Mouse (Mus musculus) embryonic facial prominence, embryonic 12.5 days (tissue): ENCODE measurements around the gene Gm49601. TPM values are rescaled to one million over a fixed set of nuclear protein-coding genes. Genes with fewer than 3 reads are reported as not detected.

ENCODE experiments used
- ATAC-seq: fragments of 200-750 bp; cut with Nextera tagmentation; 2 replicates; pipeline ENCODE4 v1.8.0; 2017; ENCODE audit not compliant: insufficient number of reproducible peaks, insufficient read depth, low FRiP score, low TSS enrichment
- H3K27ac ChIP-seq: fragments of 300-500 bp; sonication (generic); 2 replicates; pipeline ENCODE4 v1.5.1; 2016; ENCODE audit warnings: mild to moderate bottlenecking
- H3K27me3 ChIP-seq: fragments of 300-500 bp; sonication (generic); 2 replicates; pipeline ENCODE4 v1.6.1; 2016; ENCODE audit warnings: mild to moderate bottlenecking, moderate library complexity
- H3K36me3 ChIP-seq: fragments of 300-500 bp; sonication (generic); 2 replicates; pipeline ENCODE4 v1.6.1; 2016; ENCODE audit warnings: mild to moderate bottlenecking
- H3K4me1 ChIP-seq: fragments of 300-500 bp; sonication (generic); 2 replicates; pipeline ENCODE4 v1.6.1; 2016
- H3K4me2 ChIP-seq: fragments of 300-500 bp; sonication (generic); replicated peaks from 2 replicates; pipeline ENCODE4 v1.6.1; 2016; ENCODE audit warnings: mild to moderate bottlenecking, moderate library complexity
- H3K4me3 ChIP-seq: fragments of 300-500 bp; sonication (generic); 2 replicates; pipeline ENCODE4 v1.5.1; 2016; ENCODE audit warnings: mild to moderate bottlenecking
- H3K9ac ChIP-seq: fragments of 300-500 bp; sonication (generic); 2 replicates; pipeline ENCODE4 v1.6.1; 2016; ENCODE audit warnings: mild to moderate bottlenecking, moderate library complexity
- H3K9me3 ChIP-seq: fragments of 300-500 bp; sonication (generic); 2 replicates; pipeline ENCODE4 v1.6.1; 2016; ENCODE audit warnings: mild to moderate bottlenecking, moderate library complexity
- WGBS: fragments of 180-500 bp; shearing (Covaris S2); methylation state at CpG from one replicate; pipeline ENCODE4 v1.1.7; 2016; 5-methylcytosine and 5-hydroxymethylcytosine counted together
- polyA plus RNA-seq: library from polyadenylated mRNA; unstranded; fragments of >200 nt; fragmentation: Nextera tagmentation; extraction: Ambion mirVana; gene quantifications from 2 replicates; pipeline ENCODE4 v1.2.1, GENCODE M21; 2016

Gm49601 gene
- polyA plus RNA-seq, 1 experiment from 2014 or later, result 10.4 TPM

GRCm38 (mm10) chr16:18577071-18577470 is 49.2 kb downstream of the Gm49601 start:
- H3K9me3 ChIP-seq, result no peaks in the 10 kb centered on the region
- no peak overlapping the region for H3K4me3 ChIP-seq
- H3K27me3 ChIP-seq, result peaks cover 37% of the 10 kb centered on the region
- no peak for ATAC-seq
- WGBS, result 37% methylated on average over 3 of the region's 3 CpGs
- no peak overlapping the region for H3K9ac ChIP-seq
- H3K27ac ChIP-seq, result no peak overlapping the region
- no peak overlapping the region for H3K4me2 ChIP-seq
- H3K36me3 ChIP-seq, result no peaks in the 10 kb centered on the region
- H3K4me1 ChIP-seq, result peaks cover 27% of the 10 kb centered on the region

DNA sequence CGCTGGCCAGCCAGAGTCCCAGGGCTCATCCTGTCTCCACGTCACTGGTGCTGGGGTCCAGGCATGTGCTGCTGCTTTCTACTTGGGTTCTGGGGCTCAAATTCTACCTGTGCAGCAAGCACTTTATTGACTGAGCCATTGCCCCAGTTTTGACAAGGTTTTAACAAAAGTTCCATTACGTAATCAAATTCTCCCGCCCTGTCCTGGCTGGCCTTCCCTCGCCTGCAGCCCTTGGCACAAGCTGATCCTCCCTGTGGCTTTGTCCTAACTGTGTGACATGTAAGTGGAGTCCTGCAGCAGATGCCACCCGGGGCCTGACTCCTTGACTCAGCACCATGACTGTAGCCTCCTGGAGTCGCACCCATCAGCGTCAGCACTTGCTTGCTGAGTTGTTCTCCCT is 52.0 kb downstream of the Gm49601 start:
- peaks cover 9% of the 10 kb centered on the region for H3K27me3 ChIP-seq
- 69% methylated on average over 8 of the region's 8 CpGs for WGBS
- no peak overlapping the region for H3K9ac ChIP-seq
- H3K27ac ChIP-seq, result no peak overlapping the region
- H3K4me1 ChIP-seq, result peaks cover 16% of the 10 kb centered on the region
- no peak overlapping the region for H3K4me2 ChIP-seq
- no peaks in the 10 kb centered on the region for H3K36me3 ChIP-seq
- no peak overlapping the region for H3K4me3 ChIP-seq
- no peak for ATAC-seq
- H3K9me3 ChIP-seq, result no peaks in the 10 kb centered on the region

Other genes starting within 250 kb of the Gm49601 start
- gene Txnrd2, start 200.0 kb downstream of the Gm49601 start, polyA plus RNA-seq, result 15.7 and 19.8 TPM in 2 replicates
- 56.1 and 59.7 TPM in 2 replicates for gene Comt, start 199.6 kb downstream of the Gm49601 start, polyA plus RNA-seq
- gene Gnb1l, start 127.7 kb downstream of the Gm49601 start, polyA plus RNA-seq, result 16.9 and 17.5 TPM in 2 replicates
- gene Rtl10, start 127.5 kb downstream of the Gm49601 start, polyA plus RNA-seq, result 4.1 and 4.2 TPM in 2 replicates
- gene Tbx1, start 35.8 kb downstream of the Gm49601 start, polyA plus RNA-seq, result 19.6 and 21.9 TPM in 2 replicates
- 4.3 and 4.7 TPM in 2 replicates for gene Gp1bb, start 4.0 kb downstream of the Gm49601 start, polyA plus RNA-seq
- 45.5 and 47.2 TPM in 2 replicates for gene Sept5, start 3.5 kb upstream of the Gm49601 start, polyA plus RNA-seq
- 30.5 and 32.0 TPM in 2 replicates for gene Cldn5, start 150.4 kb upstream of the Gm49601 start, polyA plus RNA-seq
- gene Ufd1, start 185.4 kb upstream of the Gm49601 start, polyA plus RNA-seq, result 104 and 110 TPM in 2 replicates
- 51.4 and 56.3 TPM in 2 replicates for gene Cdc45, start 185.6 kb upstream of the Gm49601 start, polyA plus RNA-seq
- 38.2 and 38.3 TPM in 2 replicates for gene 2510002D24Rik, start 210.2 kb upstream of the Gm49601 start, polyA plus RNA-seq
- gene Gm28539, start 210.2 kb upstream of the Gm49601 start, polyA plus RNA-seq, result not detected in 2 replicates